Mouse (Mus musculus) forebrain, embryonic 11.5 days (tissue): ENCODE data around the gene Gm20388. TPM values are rescaled to one million over a fixed set of nuclear protein-coding genes. Genes with fewer than 3 reads are reported as not detected.
"Not testable (repeated sequence)": the region's sequence is repeated elsewhere in the genome, so short reads cannot be mapped to it uniquely, and the experiment has no call there.

Experiments used
- ATAC-seq: fragments of 200-750 bp; cut with Nextera tagmentation; replicated peaks from 2 replicates; pipeline ENCODE4 v1.8.0; 2017; ENCODE audit warnings: moderate TSS enrichment; ENCODE audit not compliant: low FRiP score
- DNase-seq: peaks from one replicate; pipeline ENCODE4 v3.0.0-alpha.2; 2017; ENCODE audit warnings: low spot score
- H3K27ac ChIP-seq: fragments of 300-500 bp; sonication (generic); 2 replicates; pipeline ENCODE4 v1.5.1; 2014; ENCODE audit warnings: low read depth, low read length
- H3K27me3 ChIP-seq: fragments of 300-500 bp; sonication (generic); 2 replicates; pipeline ENCODE4 v1.6.1; 2014; ENCODE audit warnings: mild to moderate bottlenecking, low read length, mixed read lengths; ENCODE audit not compliant: control insufficient read depth, insufficient read depth
- H3K36me3 ChIP-seq: fragments of 300-500 bp; sonication (generic); 2 replicates; pipeline ENCODE4 v1.6.1; 2014; ENCODE audit warnings: mild to moderate bottlenecking, low read length, moderate library complexity, mixed read lengths; ENCODE audit not compliant: control insufficient read depth, insufficient read depth
- H3K4me1 ChIP-seq: fragments of 300-500 bp; sonication (generic); replicated peaks from 2 replicates; pipeline ENCODE4 v1.6.1; 2014; ENCODE audit warnings: low read length, mixed read lengths; ENCODE audit not compliant: control insufficient read depth, insufficient read depth
- H3K4me2 ChIP-seq: fragments of 300-500 bp; sonication (generic); 2 replicates; pipeline ENCODE4 v1.6.1; 2014; ENCODE audit warnings: low read depth, mild to moderate bottlenecking, low read length, moderate library complexity, mixed read lengths; ENCODE audit not compliant: severe bottlenecking
- H3K4me3 ChIP-seq: fragments of 300-500 bp; sonication (generic); 2 replicates; pipeline ENCODE4 v1.5.1; 2014; ENCODE audit warnings: low read depth, low read length
- H3K9ac ChIP-seq: fragments of 300-500 bp; sonication (generic); 2 replicates; pipeline ENCODE4 v1.6.1; 2014; ENCODE audit warnings: low read length
- H3K9me3 ChIP-seq: fragments of 300-500 bp; sonication (generic); 2 replicates; pipeline ENCODE4 v1.6.1; 2016; ENCODE audit warnings: low read length, mixed read lengths; ENCODE audit not compliant: control insufficient read depth
- WGBS: fragments of 180-500 bp; shearing (Covaris S2); extraction: QIAGEN DNeasy Blood & Tissue Kit; methylation state at CpG from one replicate; pipeline ENCODE4 v1.1.7; 2014; 5-methylcytosine and 5-hydroxymethylcytosine counted together
- polyA plus RNA-seq: library from polyadenylated mRNA; unstranded; fragments of >200 nt; fragmentation: Nextera tagmentation; extraction: Ambion mirVana; gene quantifications from 2 replicates; pipeline ENCODE4 v1.2.1, GENCODE M21; 2014

Gm20388 gene
- polyA plus RNA-seq, 1 experiment from 2014 or later = not detected

GRCm38 (mm10) chr8:121315569-121315968 lies 1404.9 kb downstream of the Gm20388 start:
- Histone ChIP-seq H3K27me3 (no peaks in the 10 kb centered on the region), H3K36me3 (no peaks in the 10 kb centered on the region), H3K4me2 (no peak overlapping the region), H3K9me3 (no peaks in the 10 kb centered on the region), H3K4me1 (peaks cover 8% of the 10 kb centered on the region), H3K9ac (no peak overlapping the region), H3K4me3 (no peak overlapping the region), H3K27ac (no peak overlapping the region)
- WGBS = 77% methylated on average over 3 of the region's 3 CpGs
- ATAC-seq (no peak), DNase-seq (no peak)

- 80% methylated on average over 18 of the region's 18 CpGs for WGBS
- no peaks in the 10 kb centered on the region for H3K9me3 ChIP-seq
- ATAC-seq (no peak), DNase-seq (no peak)
- no peak overlapping the region for H3K4me3 ChIP-seq
- H3K27me3 ChIP-seq = no peaks in the 10 kb centered on the region
- no peaks in the 10 kb centered on the region for H3K36me3 ChIP-seq
- H3K9ac ChIP-seq = no peak overlapping the region
- no peak overlapping the region for H3K27ac ChIP-seq
- peaks cover 4% of the 10 kb centered on the region for H3K4me1 ChIP-seq
- no peak overlapping the region for H3K4me2 ChIP-seq
Measured at GRCm38 (mm10) chr8:121316009-121316408, 1405.4 kb downstream of the Gm20388 start.

- not testable (repeated sequence) for H3K36me3 ChIP-seq, H3K4me1 ChIP-seq, ATAC-seq, H3K27ac ChIP-seq, H3K9ac ChIP-seq, H3K4me2 ChIP-seq, H3K4me3 ChIP-seq, H3K9me3 ChIP-seq, H3K27me3 ChIP-seq, DNase-seq
- no CpG with 5 or more reads among the region's 19 CpGs for WGBS
Measured at GRCm38 (mm10) chr8:121318756-121319155, 1408.1 kb downstream of the Gm20388 start.

- Histone ChIP-seq H3K27me3 (no peaks in the 10 kb centered on the region), H3K4me3 (no peak overlapping the region), H3K4me1 (no peaks in the 10 kb centered on the region), H3K4me2 (no peak overlapping the region), H3K27ac (no peak overlapping the region), H3K9ac (no peak overlapping the region), H3K9me3 (no peaks in the 10 kb centered on the region), H3K36me3 (no peaks in the 10 kb centered on the region)
- ATAC-seq (no peak), DNase-seq (no peak)
- 77% methylated on average over 5 of the region's 5 CpGs for WGBS
Measured at GRCm38 (mm10) chr8:121319491-121319890, 1408.8 kb downstream of the Gm20388 start.

- Histone ChIP-seq H3K4me2 (no peak overlapping the region), H3K4me1 (peaks cover 7% of the 10 kb centered on the region; the same call in 1 of the 2 replicates), H3K27ac (no peak overlapping the region), H3K9me3 (no peaks in the 10 kb centered on the region), H3K27me3 (no peaks in the 10 kb centered on the region), H3K9ac (no peak overlapping the region), H3K4me3 (no peak overlapping the region), H3K36me3 (no peaks in the 10 kb centered on the region)
- no peak for ATAC-seq
- WGBS = 51% methylated on average over 18 of the region's 18 CpGs
- no peak for DNase-seq
Measured at GRCm38 (mm10) chr8:121326164-121326910, 1415.7 kb downstream of the Gm20388 start.

GRCm38 (mm10) chr8:121332436-121332835 lies 1421.8 kb downstream of the Gm20388 start:
- whole genome bisulfite sequencing = 74% methylated on average over 8 of the region's 8 CpGs
- H3K27ac ChIP-seq = no peak overlapping the region
- no peaks in the 10 kb centered on the region; the same call in 1 of the 2 replicates for H3K9me3 ChIP-seq
- H3K4me1 ChIP-seq = peaks cover 7% of the 10 kb centered on the region
- no peak overlapping the region for H3K9ac ChIP-seq
- DNase-seq (no peak), ATAC-seq (no peak)
- no peak overlapping the region for H3K4me3 ChIP-seq
- no peak overlapping the region for H3K4me2 ChIP-seq
- no peaks in the 10 kb centered on the region for H3K36me3 ChIP-seq
- H3K27me3 ChIP-seq = no peaks in the 10 kb centered on the region

GRCm38 (mm10) chr8:121334495-121335424 lies 1424.1 kb downstream of the Gm20388 start:
- H3K4me3 ChIP-seq = no peak overlapping the region
- H3K4me2 ChIP-seq = no peak overlapping the region
- peaks cover 7% of the 10 kb centered on the region for H3K4me1 ChIP-seq
- ATAC-seq (peak; percentile 63; the same call in 1 of the 2 replicates), DNase-seq (peak; percentile 61)
- peak overlapping the region; percentile 35; the same call in 1 of the 2 replicates for H3K9ac ChIP-seq
- H3K9me3 ChIP-seq = no peaks in the 10 kb centered on the region; the same call in 1 of the 2 replicates
- H3K36me3 ChIP-seq = no peaks in the 10 kb centered on the region
- WGBS = 65% methylated on average over 33 of the region's 33 CpGs
- no peak overlapping the region for H3K27ac ChIP-seq
- no peaks in the 10 kb centered on the region for H3K27me3 ChIP-seq

- Histone ChIP-seq H3K9me3 (no peaks in the 10 kb centered on the region; the same call in 1 of the 2 replicates), H3K27me3 (no peaks in the 10 kb centered on the region), H3K27ac (no peak overlapping the region), H3K36me3 (no peaks in the 10 kb centered on the region), H3K4me3 (no peak overlapping the region), H3K9ac (no peak overlapping the region), H3K4me1 (peaks cover 7% of the 10 kb centered on the region), H3K4me2 (no peak overlapping the region)
- ATAC-seq (no peak), DNase-seq (no peak)
- 96% methylated on average over 7 of the region's 7 CpGs for WGBS
Measured at GRCm38 (mm10) chr8:121335684-121336083, 1425.0 kb downstream of the Gm20388 start.
